ENCODE assay signal across 16 mouse cellular contexts in genomic region chr19:53427817-53428216, GRCm38 (mm10). TPM values are rescaled to one million over a fixed set of nuclear protein-coding genes. Genes with fewer than 3 reads are reported as not detected.
DNase-seq lines count a peak whose midpoint lies in the region; ATAC-seq and TF ChIP-seq lines count a peak whose summit lies in the region.
"Had no signal": no experiment of that assay in that cellular context is flagged by ENCODE, and none has a peak within 500 bp of the region (broad histone marks: within the 10 kb centered on the region; RNA-seq: fewer than 3 reads in every experiment).

No protein-coding gene starts in this region.

- H3K4me1 ChIP-seq in embryonic facial prominence, embryonic 13.5 days, result 0 out of 2 replicates have a peak, but pooled peaks cover 14% of the 10 kb centered on the region
- H3K4me1 ChIP-seq in embryonic facial prominence, embryonic 10.5 days, result peaks cover 33% of the 10 kb centered on the region
- H3K4me1 ChIP-seq in intestine, embryonic 16.5 days (ENCODE audit: control insufficient read depth, insufficient read depth, low read length), result peaks cover 22% of the 10 kb centered on the region

- no peak overlapping the region for H3K4me2 ChIP-seq in embryonic facial prominence, embryonic 13.5 days
- peak overlapping the region; percentile 25; the same call in 1 of the 2 replicates for H3K4me2 ChIP-seq in intestine, embryonic 16.5 days (ENCODE audit: low read depth, low read length)
- H3K4me2 ChIP-seq: embryonic facial prominence, embryonic 12.5 days had no signal

- no peak overlapping the region for H3K4me3 ChIP-seq in embryonic facial prominence, embryonic 13.5 days
- no peak overlapping the region for H3K4me3 ChIP-seq in embryonic facial prominence, embryonic 10.5 days
- H3K4me3 ChIP-seq in layer of hippocampus, adult 2 months, result peak overlapping the region; percentile 18; the same call in 1 of the 2 replicates
- H3K4me3 ChIP-seq in intestine, embryonic 16.5 days (ENCODE audit: low read length), result no peak overlapping the region
- H3K4me3 ChIP-seq: embryonic facial prominence, embryonic 12.5 days; limb, embryonic 10.5 days had no signal

- H3K27me3 ChIP-seq in embryonic facial prominence, embryonic 13.5 days, result no peaks in the 10 kb centered on the region; the same call in 1 of the 2 replicates
- peaks cover 20% of the 10 kb centered on the region; the same call in 1 of the 2 replicates for H3K27me3 ChIP-seq in embryonic facial prominence, embryonic 10.5 days (replicated peaks; ENCODE audit: low read depth, poor library complexity, severe bottlenecking)
- H3K27me3 ChIP-seq in intestine, embryonic 16.5 days (replicated peaks; ENCODE audit: control insufficient read depth, insufficient read depth, low read length), result no peaks in the 10 kb centered on the region

- WGBS in embryonic facial prominence, embryonic 13.5 days, result 60% methylated on average over 8 of the region's 8 CpGs
- WGBS in embryonic facial prominence, embryonic 10.5 days, result 70% methylated on average over 8 of the region's 8 CpGs
- 44% methylated on average over 8 of the region's 8 CpGs for WGBS in intestine, embryonic 16.5 days

- no peak for DNase-seq in embryonic facial prominence, embryonic 10.5 days (ENCODE audit: low spot score)
- peak; percentile 47 to 78 for DNase-seq in layer of hippocampus, adult 2 months (ENCODE audit: low spot score in 2 of 2)
- DNase-seq in layer of hippocampus, adult 9-10 months (ENCODE audit: low spot score), result no peak
- DNase-seq in right cerebral cortex, postnatal 25 days, result peak; percentile 58
- DNase-seq in spleen, postnatal 36 days (ENCODE audit: low spot score in 2 of 2), result no peak
- DNase-seq in gastrocnemius, adult 18-20 months (ENCODE audit: low spot score), result no peak
- DNase-seq: cerebellum, adult 11 months; gastrocnemius, postnatal 14 days; lung, postnatal 36 days had no signal

- H3K36me3 ChIP-seq in embryonic facial prominence, embryonic 13.5 days, result no peaks in the 10 kb centered on the region
- no peaks in the 10 kb centered on the region for H3K36me3 ChIP-seq in embryonic facial prominence, embryonic 10.5 days (replicated peaks)
- no peaks in the 10 kb centered on the region for H3K36me3 ChIP-seq in intestine, embryonic 16.5 days (ENCODE audit: control insufficient read depth, insufficient read depth, low read length)
- H3K36me3 ChIP-seq: embryonic facial prominence, embryonic 12.5 days; limb, embryonic 10.5 days had no signal

- no peak for ATAC-seq in embryonic facial prominence, embryonic 13.5 days (ENCODE audit: insufficient number of reproducible peaks, insufficient read depth, low FRiP score, low TSS enrichment, low read depth)
- ATAC-seq in intestine, embryonic 16.5 days, result peak; percentile 50; the same call in 1 of the 2 replicates

- no peaks in the 10 kb centered on the region for H3K9me3 ChIP-seq in embryonic facial prominence, embryonic 13.5 days
- H3K9me3 ChIP-seq in embryonic facial prominence, embryonic 10.5 days, result no peaks in the 10 kb centered on the region
- H3K9me3 ChIP-seq in intestine, embryonic 16.5 days (ENCODE audit: control insufficient read depth, low read length), result no peaks in the 10 kb centered on the region
- H3K9me3 ChIP-seq: embryonic facial prominence, embryonic 12.5 days; limb, embryonic 10.5 days had no signal

- TF ChIP-seq CTCF in layer of hippocampus, adult 2 months (conservative IDR thresholded peaks at IDR 0.05), result no peak

- H3K9ac ChIP-seq in embryonic facial prominence, embryonic 13.5 days, result 0 out of 2 replicates have a peak overlapping the region, but pooled peaks have one; percentile 21
- H3K9ac ChIP-seq in intestine, embryonic 16.5 days (ENCODE audit: low read depth, low read length), result no peak overlapping the region
- H3K9ac ChIP-seq: embryonic facial prominence, embryonic 12.5 days had no signal

- H3K27ac ChIP-seq in embryonic facial prominence, embryonic 13.5 days, result no peak overlapping the region
- H3K27ac ChIP-seq in embryonic facial prominence, embryonic 10.5 days (replicated peaks), result no peak overlapping the region; the same call in 1 of the 2 replicates
- H3K27ac ChIP-seq in layer of hippocampus, adult 2 months, result peak overlapping the region; percentile 60
- H3K27ac ChIP-seq in intestine, embryonic 16.5 days (ENCODE audit: low read length), result no peak overlapping the region
- H3K27ac ChIP-seq: embryonic facial prominence, embryonic 12.5 days; limb, embryonic 10.5 days had no signal

RNA-seq across cellular contexts. Expression of gene Smndc1, which starts 37.4 kb away (rescaled TPM):
- 44.9 and 45.0 TPM in 2 replicates for polyA plus RNA-seq in embryonic facial prominence, embryonic 13.5 days (2015; fragmentation: Nextera tagmentation; extraction: Ambion mirVana)
- polyA plus RNA-seq in embryonic facial prominence, embryonic 10.5 days (2016; fragmentation: Nextera tagmentation; extraction: Ambion mirVana), result 46.7 and 49.1 TPM in 2 replicates
- 10 to 100 TPM; 39.9 to 40.7 TPM for total RNA-seq in layer of hippocampus, adult 2 months (2021)
- polyA plus RNA-seq in intestine, embryonic 16.5 days (2015; fragmentation: Nextera tagmentation; extraction: Ambion mirVana), result 36.3 and 40.5 TPM in 2 replicates
- total RNA-seq in gastrocnemius, adult 18-20 months (2021), result 10 to 100 TPM; 28.4 to 33.2 TPM

RNA-seq across cellular contexts. Expression of gene Gm10197, which starts 56.3 kb away (rescaled TPM):
- polyA plus RNA-seq in embryonic facial prominence, embryonic 13.5 days (2015; fragmentation: Nextera tagmentation; extraction: Ambion mirVana), result not detected in 2 replicates
- polyA plus RNA-seq in embryonic facial prominence, embryonic 10.5 days (2016; fragmentation: Nextera tagmentation; extraction: Ambion mirVana), result 2.0 and 3.6 TPM in 2 replicates
- total RNA-seq in layer of hippocampus, adult 2 months (2021), result not detected
- not detected in 2 replicates for polyA plus RNA-seq in intestine, embryonic 16.5 days (2015; fragmentation: Nextera tagmentation; extraction: Ambion mirVana)
- not detected for total RNA-seq in gastrocnemius, adult 18-20 months (2021)
- total RNA-seq: adrenal gland, adult 2 months; gastrocnemius, postnatal 14 days; monocyte, adult 5-6 weeks had no signal
- polyA plus RNA-seq: adrenal gland, adult 2 months; embryonic facial prominence, embryonic 12.5 days; testis, adult 2 months had no signal

Comparison
In these comparisons a context has a peak if more than half of its experiments do, and no peak if none do; other contexts are left out.
1. DNase-seq: peak in layer of hippocampus, adult 2 months (2 of 2) and right cerebral cortex, postnatal 25 days (single experiment); none in embryonic facial prominence, embryonic 10.5 days (single experiment), layer of hippocampus, adult 9-10 months (single experiment), spleen, postnatal 36 days (0 of 2) and gastrocnemius, adult 18-20 months (single experiment).